Mouse (Mus musculus): ENCODE data around the gene D430042O09Rik.

Gene D430042O09Rik

DNA sequence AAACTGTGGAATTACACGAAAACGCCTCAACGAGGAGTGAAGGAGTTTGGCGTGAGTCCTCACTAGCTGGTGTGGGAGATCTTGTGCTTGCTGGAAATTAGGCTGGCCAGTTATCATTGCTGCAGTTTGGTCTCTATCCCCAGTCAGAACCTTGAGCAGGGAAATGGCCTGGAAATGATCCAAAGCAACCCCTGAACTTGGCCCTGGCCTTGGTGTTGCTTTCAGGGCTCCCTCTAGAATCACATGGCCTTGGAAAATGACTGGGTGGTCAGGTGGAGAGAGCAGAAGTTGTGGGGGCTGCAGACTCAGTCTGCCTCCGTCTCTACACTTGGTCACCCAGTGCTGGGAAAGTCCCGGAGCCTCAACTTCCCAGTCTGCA lies 164.5 kb downstream of the D430042O09Rik start:
- no peak for DNase-seq (ENCODE audit: low spot score in 2 of 2)

DNA sequence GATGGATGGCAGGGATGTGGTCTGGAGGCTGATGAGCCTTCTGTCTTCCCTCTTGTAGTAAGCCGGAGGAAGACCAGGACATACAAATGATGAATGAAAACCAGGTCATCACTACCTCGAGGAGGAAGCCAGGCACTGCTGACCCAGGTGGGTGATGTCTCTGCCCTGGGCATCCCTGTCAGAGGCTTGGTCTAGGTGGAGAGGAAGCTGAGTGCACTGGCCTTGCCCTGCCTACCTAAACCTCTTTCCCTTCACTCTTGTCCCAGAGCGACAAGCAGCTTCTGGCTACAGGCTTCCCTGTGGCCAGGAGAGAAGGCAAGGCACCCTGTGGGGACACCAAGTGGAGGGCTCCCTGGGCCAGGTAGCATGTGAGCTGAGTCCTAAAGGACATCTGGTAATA lies 165.2 kb downstream of the D430042O09Rik start:
- no peak for DNase-seq (ENCODE audit: low spot score in 2 of 2)

DNA sequence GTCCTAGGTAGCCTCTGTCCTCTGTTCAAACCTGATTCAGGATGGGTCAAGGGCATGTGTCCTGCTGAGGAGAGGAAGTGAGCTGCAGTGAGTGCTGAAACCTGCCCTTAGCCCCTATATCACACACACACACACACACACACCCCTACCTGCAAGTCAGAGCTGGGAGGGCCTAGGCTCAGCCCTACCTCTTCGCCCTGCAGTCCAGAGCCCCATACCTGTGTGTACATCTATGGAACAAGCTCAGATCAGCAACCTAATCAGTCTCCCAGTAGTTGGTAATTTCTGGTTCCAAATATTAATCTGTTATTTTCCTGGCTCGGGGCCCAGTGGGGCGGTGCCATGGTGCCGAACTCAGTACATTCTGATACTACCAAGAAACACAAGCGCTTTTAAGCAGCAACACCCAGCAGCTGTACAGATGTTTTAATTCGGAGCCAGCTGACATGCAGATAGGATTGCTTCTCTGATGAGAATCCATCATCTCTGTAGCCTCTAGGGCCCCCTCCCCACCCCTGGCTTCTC lies 166.3 kb downstream of the D430042O09Rik start:
- no peak for DNase-seq (ENCODE audit: low spot score in 2 of 2)

DNA sequence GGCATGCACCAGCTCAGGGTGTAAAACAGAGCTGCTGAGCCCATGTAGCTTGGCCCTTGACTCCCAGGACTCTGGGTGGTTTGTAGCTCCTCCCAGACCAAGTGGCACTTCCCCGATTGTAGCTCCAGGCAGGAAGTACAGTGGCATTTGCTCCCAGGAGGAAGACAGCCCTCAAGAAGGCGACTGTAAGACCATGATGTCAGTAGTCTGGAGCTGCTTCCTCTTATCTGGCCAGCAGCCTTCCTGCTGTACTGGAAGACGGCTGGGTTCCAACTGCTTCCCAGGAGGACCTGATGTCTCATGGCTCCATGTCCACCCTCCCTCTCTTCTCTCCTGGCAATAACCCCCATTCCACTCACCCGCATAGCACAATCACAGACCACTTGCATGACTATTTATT lies 170.4 kb downstream of the D430042O09Rik start:
- no peak for DNase-seq (ENCODE audit: low spot score in 2 of 2)

DNA sequence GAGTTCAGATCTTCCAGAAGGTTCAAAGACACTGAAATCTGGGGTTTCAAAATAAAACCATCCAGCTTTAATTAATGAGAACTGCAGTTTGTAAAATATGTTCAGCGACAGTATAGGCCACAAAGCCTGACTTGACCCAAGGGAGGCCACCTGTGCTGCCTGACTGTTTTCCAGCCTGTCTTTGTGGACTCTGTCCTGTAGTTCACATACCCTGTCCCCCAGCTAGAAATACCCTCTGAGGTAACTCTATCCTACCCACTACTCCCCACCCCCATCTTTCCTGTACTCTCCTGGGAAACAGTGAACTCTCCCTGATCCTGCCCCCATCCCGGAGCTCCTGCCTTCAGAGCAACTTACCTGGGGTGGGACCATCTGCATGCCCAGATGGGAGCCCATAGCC lies 175.5 kb downstream of the D430042O09Rik start:
- no peak for DNase-seq (ENCODE audit: low spot score in 2 of 2)

DNA sequence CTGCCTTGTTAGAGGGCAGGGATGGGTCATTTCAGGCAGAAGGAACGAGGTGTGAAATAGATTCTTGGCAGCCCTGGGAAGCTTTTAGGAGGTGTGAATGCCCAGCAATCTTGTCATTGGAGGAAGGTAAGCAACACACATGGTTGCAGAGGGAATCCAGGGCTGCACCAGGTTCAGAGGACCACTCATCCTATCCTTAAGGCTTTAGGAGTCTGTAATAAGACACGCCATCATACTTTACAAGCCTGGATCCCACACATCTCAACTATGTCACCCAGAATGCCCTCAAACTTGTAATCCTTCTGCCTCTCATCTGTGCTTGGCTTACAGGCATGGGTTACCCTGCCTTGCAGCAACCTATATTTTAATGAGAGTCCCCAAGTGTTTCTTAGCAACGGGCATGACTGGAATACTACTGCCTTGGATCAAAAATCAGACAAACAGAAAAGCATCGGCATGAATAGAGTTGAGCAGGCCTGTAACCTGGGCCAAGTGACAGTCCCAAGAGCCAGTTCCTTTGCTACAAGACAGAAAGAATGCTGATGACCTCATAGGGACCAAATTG lies 178.5 kb downstream of the D430042O09Rik start:
- DNase-seq (ENCODE audit: low spot score in 2 of 2): no peak

DNA sequence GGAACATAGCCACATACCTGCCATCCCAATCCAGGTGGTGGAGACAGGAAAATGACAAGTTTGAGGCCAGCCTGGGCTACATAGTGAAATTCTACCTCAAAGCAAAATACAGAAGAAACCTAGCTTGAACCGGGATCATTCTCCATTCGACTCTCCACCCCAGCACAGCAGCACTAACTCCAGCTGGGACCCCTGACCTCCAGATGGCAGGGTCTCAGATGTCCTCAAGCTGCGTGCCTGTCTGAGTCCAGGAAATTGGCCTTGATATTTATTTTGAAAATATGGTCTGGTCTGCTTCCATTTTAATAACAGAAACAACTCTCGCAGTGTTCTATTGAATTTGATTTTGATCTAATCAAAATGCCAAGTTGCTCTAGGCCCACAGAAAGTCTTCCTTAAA lies 179.4 kb downstream of the D430042O09Rik start:
- no peak for DNase-seq (ENCODE audit: low spot score in 2 of 2)

DNA sequence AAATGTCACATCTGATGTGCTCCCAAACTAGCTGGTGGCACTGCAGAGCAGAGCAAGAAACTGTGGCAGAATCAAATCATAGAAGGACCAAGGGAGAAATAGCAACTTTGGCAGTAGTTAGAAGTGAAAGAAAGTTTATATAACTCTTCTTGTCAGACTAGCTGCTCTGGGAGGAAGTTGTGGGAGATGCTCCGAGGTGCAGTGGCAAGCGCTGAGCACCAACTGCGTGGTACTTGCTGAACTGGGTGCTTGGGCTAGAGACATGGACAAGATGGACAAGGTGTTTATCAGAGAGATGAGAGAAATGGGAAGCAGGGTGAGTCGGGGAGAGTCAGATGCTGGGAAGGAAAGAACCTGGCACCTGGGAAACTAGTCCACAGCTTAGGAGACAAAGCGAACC lies 180.1 kb downstream of the D430042O09Rik start:
- no peak for DNase-seq (ENCODE audit: low spot score in 2 of 2)

DNA sequence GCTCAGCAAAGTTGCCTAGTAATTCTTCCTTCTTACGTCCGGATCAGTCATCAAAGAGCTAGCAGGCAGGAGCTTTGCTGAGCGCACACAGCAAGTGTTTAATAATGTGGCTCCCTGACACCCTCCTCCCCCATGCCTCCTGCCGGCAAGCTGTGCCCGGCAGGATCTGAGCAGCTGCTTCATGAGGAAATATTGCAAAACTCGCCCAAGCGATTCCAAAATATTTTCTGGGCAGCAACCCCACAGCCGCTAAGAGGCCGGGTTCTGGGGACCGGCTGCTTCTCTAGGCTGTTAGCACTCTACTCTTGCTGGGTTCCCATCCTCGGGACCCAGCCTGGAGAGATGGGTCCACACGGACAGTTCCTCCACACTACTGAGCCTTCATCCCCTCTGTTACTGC lies 180.7 kb downstream of the D430042O09Rik start:
- peak; percentile 47 to 49 for DNase-seq (ENCODE audit: low spot score in 2 of 2)

DNA sequence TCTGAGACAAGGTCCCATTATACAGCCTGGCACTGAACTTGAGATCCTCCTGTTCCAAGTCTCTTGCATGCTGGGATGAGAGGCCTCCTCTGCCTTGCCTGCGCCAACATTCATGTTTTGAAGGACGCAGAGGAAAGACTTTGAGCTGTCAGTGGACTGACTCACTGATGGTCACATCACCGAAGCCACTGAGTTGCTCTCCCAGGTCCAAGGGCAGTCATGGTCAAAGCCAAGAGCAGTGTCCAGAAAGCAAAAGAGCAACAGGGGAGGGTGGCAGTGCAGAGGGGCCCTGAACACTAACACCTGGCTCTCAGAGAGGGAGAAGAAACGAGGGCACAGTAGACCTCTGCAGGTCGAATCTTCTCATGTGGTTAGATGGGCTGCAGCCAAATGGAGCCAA lies 185.9 kb downstream of the D430042O09Rik start:
- no peak for DNase-seq (ENCODE audit: low spot score in 2 of 2)

DNA sequence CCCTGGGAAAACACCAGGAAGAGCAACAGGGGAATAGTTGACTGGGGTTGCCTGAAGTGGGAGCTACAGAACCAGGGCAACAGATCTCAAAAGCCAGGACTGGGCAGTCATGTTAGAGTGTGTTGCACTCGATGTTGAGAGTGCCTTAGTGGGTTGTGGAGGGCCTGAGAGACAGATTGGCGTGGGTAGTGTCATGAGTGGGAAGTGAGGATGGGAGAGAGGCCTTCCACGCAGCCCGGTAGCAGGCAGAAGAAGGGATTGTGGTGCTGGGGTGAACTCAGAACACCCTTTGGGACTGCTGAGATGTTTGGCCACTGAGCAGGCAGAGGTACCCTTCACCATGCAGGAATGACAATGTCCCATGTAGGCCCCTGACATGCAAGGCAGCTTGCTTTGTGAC lies 189.4 kb downstream of the D430042O09Rik start:
- no peak for DNase-seq (ENCODE audit: low spot score in 2 of 2)

DNA sequence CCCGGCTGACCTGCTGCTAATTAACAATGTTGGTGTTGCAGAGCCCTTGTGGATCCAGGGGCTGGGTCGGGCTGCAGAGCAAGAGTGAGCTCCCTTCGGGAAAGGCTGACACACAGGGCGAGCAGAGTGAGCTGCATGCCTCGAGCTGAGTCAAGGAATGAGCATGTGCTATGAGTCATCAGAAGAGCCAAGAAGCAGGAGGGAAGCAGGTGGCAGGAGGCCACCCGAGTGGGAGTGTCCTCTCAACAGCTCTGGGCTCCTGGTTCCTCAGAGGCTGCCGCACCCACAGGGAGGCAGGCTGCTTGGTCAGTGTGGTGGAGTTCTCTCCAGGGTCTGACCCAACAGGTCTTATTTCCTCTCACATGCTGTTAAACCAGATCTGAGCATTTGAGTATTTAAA lies 191.3 kb downstream of the D430042O09Rik start:
- DNase-seq (ENCODE audit: low spot score in 2 of 2): peak; percentile 43 to 47

DNA sequence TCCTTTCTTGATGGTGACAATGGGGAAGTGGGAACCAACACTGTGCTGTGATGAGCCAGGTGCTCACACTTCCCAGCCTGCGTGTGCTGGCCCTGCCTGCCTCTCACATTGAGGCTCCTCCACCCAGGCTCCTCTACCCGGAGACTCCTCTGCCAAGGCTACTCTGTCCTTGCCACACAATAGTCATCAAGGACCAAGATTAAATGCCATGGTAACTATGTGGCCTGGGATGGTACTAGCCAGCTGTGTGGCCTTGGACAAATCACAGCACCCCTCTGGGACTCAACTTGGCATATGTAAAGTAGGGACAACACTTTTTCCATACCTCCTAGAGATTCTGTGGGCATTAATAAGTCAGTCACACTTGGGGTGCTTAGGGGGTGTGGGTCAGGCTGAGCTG lies 192.2 kb downstream of the D430042O09Rik start:
- DNase-seq (ENCODE audit: low spot score in 2 of 2): no peak

DNA sequence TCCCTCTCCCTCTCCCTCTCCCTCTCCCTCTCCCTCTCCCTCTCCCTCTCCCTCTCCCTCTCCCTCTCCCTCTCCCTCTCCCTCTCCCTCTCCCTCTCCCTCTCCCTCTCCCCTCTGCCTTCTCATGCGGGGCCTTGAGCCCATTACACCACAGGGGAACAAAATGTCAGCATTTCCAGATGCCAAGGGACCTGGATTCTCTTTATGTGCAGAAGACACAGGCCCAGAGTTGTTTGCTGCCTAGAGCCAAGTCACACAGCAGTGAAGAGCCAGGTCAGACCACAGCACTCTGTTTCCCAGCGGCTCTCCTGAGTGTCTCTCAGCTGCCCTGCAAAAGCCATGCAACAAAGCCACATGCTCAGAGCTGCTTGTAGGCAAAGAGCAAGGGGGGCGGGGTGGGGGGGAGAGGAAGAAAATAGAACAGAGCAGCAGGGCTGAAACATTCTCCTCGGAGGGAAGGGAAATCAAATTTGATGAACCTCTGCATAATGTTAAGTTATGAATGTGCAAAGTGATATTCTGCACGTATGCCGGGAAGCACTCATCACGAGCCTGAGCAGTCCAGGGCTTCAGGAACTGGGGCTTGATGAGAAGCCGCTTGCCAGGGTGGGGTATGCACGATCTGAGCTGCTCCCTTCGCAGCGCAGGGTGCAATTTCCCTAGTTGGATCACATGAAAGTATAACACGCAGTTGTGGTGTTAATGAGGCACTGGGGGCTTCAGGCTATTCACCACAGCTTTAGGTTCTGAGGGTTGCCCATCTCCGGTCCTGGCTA lies 192.9 kb downstream of the D430042O09Rik start:
- no peak for DNase-seq (ENCODE audit: low spot score in 2 of 2)

DNA sequence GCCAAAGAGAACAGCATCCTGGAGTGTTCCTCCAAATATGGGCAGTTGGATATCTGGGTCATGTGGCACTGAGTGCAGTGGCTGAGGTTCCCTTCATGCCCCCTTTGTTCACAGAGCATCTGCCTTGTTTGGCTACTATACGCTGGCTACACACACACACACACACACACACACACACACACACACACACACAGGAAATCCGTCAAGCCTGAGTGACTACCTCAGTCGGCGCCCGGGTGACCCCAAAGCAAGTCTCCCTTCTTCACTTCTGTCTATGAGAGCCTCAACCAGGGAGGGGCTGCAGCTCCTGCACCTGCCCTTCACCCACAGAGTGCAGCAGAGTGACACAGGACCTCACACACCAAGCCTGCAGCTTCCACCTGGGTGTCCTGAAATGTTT lies 213.1 kb downstream of the D430042O09Rik start:
- no peak for DNase-seq (ENCODE audit: low spot score in 2 of 2)

DNA sequence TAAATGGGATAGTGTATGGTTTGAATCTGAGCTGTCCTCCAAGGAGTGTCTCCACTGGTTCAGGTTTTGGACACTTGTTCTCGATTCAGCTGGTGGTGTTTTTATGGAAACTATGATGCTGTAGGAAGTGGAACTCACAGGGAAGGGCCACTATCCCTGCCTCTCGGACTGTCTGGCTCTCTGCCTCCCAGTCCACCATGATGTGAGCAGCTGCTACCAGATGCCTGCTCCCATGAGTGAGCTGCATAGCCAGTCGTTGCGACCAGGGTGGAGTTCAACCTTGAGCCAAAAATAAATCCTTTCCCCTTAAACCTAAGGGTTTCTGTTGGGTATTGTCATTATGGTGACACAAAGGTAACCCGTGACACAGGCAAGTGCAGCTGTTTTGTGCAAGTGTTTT lies 216.4 kb downstream of the D430042O09Rik start:
- no peak for DNase-seq (ENCODE audit: low spot score in 2 of 2)

Data from frontal cortex, postnatal 14 days (tissue).